In the genomic region with DNA sequence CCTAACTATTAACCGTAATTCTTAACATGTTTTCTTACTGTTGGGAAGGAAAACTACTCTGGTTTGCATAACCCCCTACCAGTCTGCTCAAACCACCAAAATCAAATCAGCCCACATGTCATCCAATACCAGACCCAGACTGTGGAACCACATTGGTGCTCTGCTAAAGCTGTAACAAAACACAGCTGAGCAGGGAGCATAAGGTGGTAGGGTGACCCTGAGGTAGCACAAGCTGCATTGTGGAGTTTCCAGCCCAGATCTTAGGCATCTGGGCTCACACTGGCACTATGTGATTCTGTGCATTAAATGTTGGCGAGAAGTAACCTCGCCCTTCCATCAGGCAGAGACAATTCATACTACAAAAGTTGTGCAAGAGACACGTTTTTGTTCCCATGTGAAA, we compare ENCODE assay signal across 22 mouse cellular contexts. TPM values are rescaled to one million over a fixed set of nuclear protein-coding genes. Genes with fewer than 3 reads are reported as not detected.
DNase-seq lines count a peak whose midpoint lies in the region; ATAC-seq lines count a peak whose summit lies in the region.
"Had no signal": no experiment of that assay in that cellular context is flagged by ENCODE, and none has a peak within 500 bp of the region (broad histone marks: within the 10 kb centered on the region; RNA-seq: fewer than 3 reads in every experiment).

No protein-coding gene starts in this region.

- no peak overlapping the region for H3K9ac ChIP-seq in hindbrain, embryonic 13.5 days
- H3K9ac ChIP-seq: heart, embryonic 13.5 days; liver, embryonic 15.5 days; neural tube, embryonic 13.5 days had no signal

- peak overlapping the region; percentile 36; the same call in 1 of the 2 replicates for H3K27ac ChIP-seq in limb, embryonic 10.5 days
- H3K27ac ChIP-seq in hindbrain, embryonic 13.5 days = no peak overlapping the region
- H3K27ac ChIP-seq: heart, embryonic 13.5 days; hindbrain, postnatal 0 days; liver, embryonic 15.5 days; macrophage; neural tube, embryonic 13.5 days had no signal

- H3K36me3 ChIP-seq in limb, embryonic 10.5 days = no peaks in the 10 kb centered on the region
- no peaks in the 10 kb centered on the region for H3K36me3 ChIP-seq in hindbrain, embryonic 13.5 days
- H3K36me3 ChIP-seq: forebrain, embryonic 10.5 days; heart, embryonic 13.5 days; liver, embryonic 15.5 days; neural tube, embryonic 13.5 days had no signal

- no peaks in the 10 kb centered on the region for H3K9me3 ChIP-seq in limb, embryonic 10.5 days (replicated peaks)
- H3K9me3 ChIP-seq in hindbrain, embryonic 13.5 days = no peaks in the 10 kb centered on the region
- H3K9me3 ChIP-seq: forebrain, embryonic 10.5 days; heart, embryonic 13.5 days; liver, embryonic 15.5 days; neural tube, embryonic 13.5 days had no signal

- DNase-seq in embryo, embryonic 10 days (ENCODE audit: low spot score) = peak; percentile 31
- no peak for DNase-seq in embryo, embryonic 9.5 days (ENCODE audit: extremely low spot score)
- DNase-seq in testis, postnatal 10 days (ENCODE audit: low spot score) = peak; percentile 19
- no peak for DNase-seq in testis, postnatal 14 days (ENCODE audit: low spot score)
- DNase-seq in limb, embryonic 10.5 days (ENCODE audit: low spot score) = peak; percentile 35
- no peak for DNase-seq in gastrocnemius, adult 8-10 months (ENCODE audit: low spot score in 2 of 2)
- DNase-seq: adrenal gland, adult 2 months; cerebellum, adult 9-11 months; gastrocnemius, postnatal 10 days; heart, adult 18-20 months; heart, postnatal 4 days; kidney, postnatal 36 days; thymus, postnatal 25 days had no signal

- H3K4me3 ChIP-seq in limb, embryonic 10.5 days = no peak overlapping the region
- H3K4me3 ChIP-seq in hindbrain, embryonic 13.5 days = no peak overlapping the region
- H3K4me3 ChIP-seq: forebrain, embryonic 10.5 days; liver, embryonic 15.5 days; neural tube, embryonic 13.5 days had no signal

- peaks cover 32% of the 10 kb centered on the region for H3K4me1 ChIP-seq in limb, embryonic 10.5 days
- peaks cover 10% of the 10 kb centered on the region for H3K4me1 ChIP-seq in hindbrain, embryonic 13.5 days (replicated peaks)
- H3K4me1 ChIP-seq: liver, embryonic 15.5 days; neural tube, embryonic 13.5 days had no signal

- no peaks in the 10 kb centered on the region for H3K27me3 ChIP-seq in limb, embryonic 10.5 days (ENCODE audit: low read depth, poor library complexity, severe bottlenecking)
- no peaks in the 10 kb centered on the region for H3K27me3 ChIP-seq in hindbrain, embryonic 13.5 days
- H3K27me3 ChIP-seq: heart, embryonic 13.5 days; liver, embryonic 15.5 days; neural tube, embryonic 13.5 days had no signal

- H3K4me2 ChIP-seq in hindbrain, embryonic 13.5 days = no peak overlapping the region
- H3K4me2 ChIP-seq: liver, embryonic 15.5 days; midbrain, embryonic 11.5 days had no signal

- no peak for ATAC-seq in hindbrain, embryonic 13.5 days (ENCODE audit: low FRiP score)
- no peak for ATAC-seq in erythroid progenitor cell, adult 5-6 weeks (replicated peaks; ENCODE audit: low FRiP score, poor library complexity, severe bottlenecking)
- ATAC-seq: hindbrain, postnatal 0 days had no signal

- 58% methylated on average over 4 of the region's 4 CpGs for WGBS in limb, embryonic 10.5 days
- WGBS in hindbrain, embryonic 13.5 days = 80% methylated on average over 4 of the region's 4 CpGs

RNA-seq across cellular contexts. Expression of a gene that starts 1.1 kb away (rescaled TPM):
- 0.72 and 1.9 TPM in 2 replicates for polyA plus RNA-seq in limb, embryonic 10.5 days (2016; fragmentation: Nextera tagmentation; extraction: Ambion mirVana)
- polyA plus RNA-seq in hindbrain, embryonic 13.5 days (2015; fragmentation: Nextera tagmentation; extraction: Ambion mirVana) = 15.5 and 17.3 TPM in 2 replicates
- not detected in 2 replicates for total RNA-seq in erythroid progenitor cell, adult 5-6 weeks (2015; ENCODE audit: low replicate concordance)
- not detected in 2 replicates for total RNA-seq in erythroid progenitor cell, adult 5-6 weeks (2017; ENCODE audit: low replicate concordance)
- 1 to 10 TPM; 1.1 to 1.6 (median 1.3) TPM for total RNA-seq in gastrocnemius, adult 8-10 months (2022)
- polyA plus RNA-seq: macrophage had no signal

Comparison
In these comparisons a context has a peak if more than half of its experiments do, and no peak if none do; other contexts are left out.
1. DNase-seq: peak in embryo, embryonic 10 days (single experiment), testis, postnatal 10 days (single experiment) and limb, embryonic 10.5 days (single experiment); none in embryo, embryonic 9.5 days (single experiment), testis, postnatal 14 days (single experiment) and gastrocnemius, adult 8-10 months (0 of 2).